Comparison of ENCODE assay signal across 16 mouse cellular contexts in the genomic region with DNA sequence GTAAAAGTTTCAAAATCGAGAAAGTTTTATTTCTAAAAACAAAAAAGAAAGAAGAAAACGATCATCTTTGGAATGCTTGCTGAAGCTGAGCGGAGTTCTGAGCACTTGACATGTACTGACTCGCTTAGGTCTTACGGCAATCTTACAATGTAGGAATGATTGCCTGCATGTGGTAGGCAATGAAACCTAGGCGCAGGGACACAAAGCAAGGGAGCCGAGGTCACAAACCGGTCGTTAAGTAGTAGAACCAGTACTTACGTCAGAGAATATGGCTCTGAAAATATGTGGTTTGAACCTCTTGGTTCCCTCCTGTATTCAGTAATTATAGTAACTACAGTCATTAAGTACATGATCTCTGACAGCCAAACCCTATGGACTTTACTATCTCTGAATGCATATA.
"Had no signal": no experiment of that assay in that cellular context is flagged by ENCODE, and none has a peak within 500 bp of the region (broad histone marks: within the 10 kb centered on the region; RNA-seq: fewer than 3 reads in every experiment).

No protein-coding gene starts in this region.

- H3K27me3 ChIP-seq: neural tube, embryonic 13.5 days; neural tube, embryonic 15.5 days; stomach, embryonic 15.5 days had no signal

- H3K9me3 ChIP-seq: neural tube, embryonic 13.5 days; neural tube, embryonic 15.5 days; stomach, embryonic 15.5 days had no signal

- H3K27ac ChIP-seq: neural tube, embryonic 13.5 days; neural tube, embryonic 15.5 days; stomach, embryonic 15.5 days; stomach, postnatal 0 days had no signal

- H3K36me3 ChIP-seq: neural tube, embryonic 13.5 days; neural tube, embryonic 15.5 days; stomach, embryonic 15.5 days had no signal

- DNase-seq: retina, postnatal 1 day; right cerebral cortex, adult 18-20 months; right cerebral cortex, postnatal 14 days; right cerebral cortex, postnatal 25 days; right cerebral cortex, postnatal 4 days; spleen, adult 18-20 months; thymus, adult 18-20 months; thymus, adult 2 months; thymus, postnatal 14 days; thymus, postnatal 25 days; thymus, postnatal 36 days; thymus, postnatal 4 days had no signal

- H3K9ac ChIP-seq: neural tube, embryonic 13.5 days; neural tube, embryonic 15.5 days; stomach, embryonic 15.5 days had no signal

- H3K4me2 ChIP-seq: neural tube, embryonic 13.5 days; neural tube, embryonic 15.5 days; stomach, embryonic 15.5 days had no signal

- H3K4me3 ChIP-seq: neural tube, embryonic 13.5 days; neural tube, embryonic 15.5 days; stomach, embryonic 15.5 days had no signal

- H3K4me1 ChIP-seq: neural tube, embryonic 13.5 days; neural tube, embryonic 15.5 days; stomach, embryonic 15.5 days had no signal
